Mouse (Mus musculus): Measurements from ENCODE around the gene Prdm13.

Gene Prdm13

GRCm38 (mm10) chr4:21685595-21686091 is at the start of gene Prdm13:
Gene Prdm13 (minus strand): TSS chr4:21685963.
- no peak for DNase-seq (ENCODE audit: low spot score)

DNA sequence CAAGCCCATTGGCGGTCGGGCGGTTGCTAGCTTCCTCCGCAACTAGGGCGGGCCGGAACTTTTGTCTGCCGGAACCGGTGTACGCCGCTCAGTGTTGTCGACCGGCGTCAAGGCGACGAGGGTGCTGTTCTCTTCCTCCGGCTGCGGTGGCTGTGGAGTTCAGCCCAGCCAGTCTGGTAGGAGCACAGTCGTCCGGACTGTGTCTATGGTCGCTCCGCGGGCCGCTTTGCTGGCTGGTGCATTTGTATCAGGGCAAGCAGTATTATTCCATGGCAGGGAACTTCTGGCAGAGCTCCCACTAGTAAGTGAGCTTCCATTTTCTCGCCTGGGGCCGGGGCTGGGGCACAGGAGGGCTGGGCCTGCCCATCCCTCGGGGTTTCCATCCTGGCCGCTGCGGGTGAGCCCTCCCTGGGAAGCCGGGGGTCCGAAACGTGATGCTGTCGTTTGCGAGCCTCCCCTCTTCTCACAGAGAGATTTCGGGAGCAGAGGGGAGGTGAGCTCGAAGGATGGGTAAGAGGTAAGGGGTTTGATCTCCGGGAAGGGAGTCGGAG is 41.9 kb upstream of the Prdm13 start, which contains the start of gene Ccnc:
TSS of gene Ccnc (plus strand) at position 87 of the 551 bp plus-strand sequence.
- peak; percentile 93 for DNase-seq (ENCODE audit: low spot score)

GRCm38 (mm10) chr4:21726912-21727614 is 41.3 kb upstream of the Prdm13 start:
- DNase-seq (ENCODE audit: low spot score): peak; percentile 66

DNA sequence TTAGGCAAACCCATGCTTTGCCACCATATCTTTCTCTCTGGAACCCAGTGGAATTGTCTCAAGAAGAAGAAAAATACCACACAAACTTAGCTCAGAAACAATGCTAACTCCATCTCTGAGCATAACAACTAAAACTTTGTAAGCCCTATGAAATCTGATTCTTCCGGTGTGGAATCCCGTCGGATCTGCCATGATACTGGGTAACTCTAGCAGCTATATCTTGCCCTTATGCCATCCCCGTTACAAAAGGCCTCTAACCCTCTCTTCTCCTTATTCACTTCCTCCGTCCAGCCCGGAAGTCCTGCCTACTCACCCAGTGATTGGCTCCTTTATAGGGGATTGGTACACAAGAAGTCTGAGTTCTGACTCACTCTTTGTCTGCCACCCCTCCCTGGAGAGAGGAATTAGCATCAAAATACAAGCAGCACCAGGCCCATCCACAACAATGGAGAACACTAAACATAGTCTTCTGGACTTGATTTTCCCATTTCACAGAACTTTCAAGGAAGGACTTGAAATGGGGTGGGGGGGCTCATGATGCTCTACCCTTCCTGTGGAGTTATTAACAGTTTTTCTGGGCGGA is 37.1 kb upstream of the Prdm13 start:
- DNase-seq (ENCODE audit: low spot score): no peak

DNA sequence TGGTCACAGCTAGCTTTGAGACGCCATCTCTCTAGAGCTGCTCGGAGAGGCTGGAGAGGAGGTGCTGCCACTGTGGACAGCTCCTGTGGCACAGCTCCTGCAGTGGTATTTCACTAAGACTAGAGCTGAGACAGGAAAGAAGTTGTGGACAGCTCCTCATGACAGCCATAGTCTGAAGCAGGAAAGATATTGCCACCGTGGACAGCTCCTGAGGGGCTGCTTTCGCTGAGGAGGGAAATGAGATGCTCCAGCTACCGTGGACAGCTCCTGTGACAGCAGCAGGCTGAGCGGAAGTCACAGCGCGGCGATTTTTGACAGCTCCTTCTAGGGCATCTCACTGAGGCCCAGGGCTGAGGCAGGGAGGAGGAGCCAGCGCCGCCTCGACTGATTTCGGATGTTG is 26.4 kb upstream of the Prdm13 start:
- peak; percentile 54 for DNase-seq (ENCODE audit: low spot score)

DNA sequence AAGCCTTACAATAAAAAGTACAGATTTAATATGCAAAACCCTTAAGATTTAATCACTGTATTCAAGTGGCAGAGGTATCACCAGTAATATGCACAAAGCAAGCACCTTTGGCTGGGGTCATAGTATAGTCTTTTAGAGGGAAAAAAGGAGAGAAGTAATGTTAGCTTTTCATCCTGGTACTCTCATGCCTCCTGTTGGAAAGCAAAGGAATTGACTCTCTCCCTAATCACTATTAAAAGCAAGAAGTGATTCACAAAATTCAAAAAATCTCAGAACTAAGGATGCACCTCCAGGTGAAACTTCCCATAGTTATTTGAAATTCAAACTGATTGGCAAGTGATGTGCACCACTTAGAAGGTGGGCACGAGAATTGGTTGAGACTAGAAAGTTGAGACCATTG is 19.3 kb upstream of the Prdm13 start:
- DNase-seq (ENCODE audit: low spot score): no peak

- DNase-seq (ENCODE audit: low spot score): peak; percentile 18
Measured at GRCm38 (mm10) chr4:21695638-21696254, 10.0 kb upstream of the Prdm13 start.

DNA sequence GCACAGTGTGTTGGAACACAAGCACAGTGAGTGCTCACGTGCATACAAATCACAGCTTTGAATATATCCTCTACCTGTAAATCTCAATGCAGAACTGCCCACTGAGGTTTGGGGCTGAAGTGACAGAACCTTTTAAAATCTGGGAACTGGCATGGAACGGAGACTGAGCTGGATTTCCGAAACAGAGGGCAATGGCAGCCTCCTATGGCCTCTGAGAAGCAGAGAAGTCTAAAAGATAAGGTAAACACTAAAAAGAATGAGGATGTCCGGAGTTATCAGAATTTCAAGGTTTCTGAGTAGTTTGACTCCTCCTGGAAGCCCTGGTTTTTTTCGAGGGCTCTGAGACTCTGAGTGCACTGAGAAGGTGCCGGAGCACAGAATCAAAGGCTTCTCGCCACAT is 4.5 kb upstream of the Prdm13 start:
- DNase-seq (ENCODE audit: low spot score): no peak

GRCm38 (mm10) chr4:21689492-21689941 is 3.8 kb upstream of the Prdm13 start:
- no peak for DNase-seq (ENCODE audit: low spot score)

- no peak for DNase-seq (ENCODE audit: low spot score)
Measured at GRCm38 (mm10) chr4:21688703-21689200, 3.0 kb upstream of the Prdm13 start.

DNA sequence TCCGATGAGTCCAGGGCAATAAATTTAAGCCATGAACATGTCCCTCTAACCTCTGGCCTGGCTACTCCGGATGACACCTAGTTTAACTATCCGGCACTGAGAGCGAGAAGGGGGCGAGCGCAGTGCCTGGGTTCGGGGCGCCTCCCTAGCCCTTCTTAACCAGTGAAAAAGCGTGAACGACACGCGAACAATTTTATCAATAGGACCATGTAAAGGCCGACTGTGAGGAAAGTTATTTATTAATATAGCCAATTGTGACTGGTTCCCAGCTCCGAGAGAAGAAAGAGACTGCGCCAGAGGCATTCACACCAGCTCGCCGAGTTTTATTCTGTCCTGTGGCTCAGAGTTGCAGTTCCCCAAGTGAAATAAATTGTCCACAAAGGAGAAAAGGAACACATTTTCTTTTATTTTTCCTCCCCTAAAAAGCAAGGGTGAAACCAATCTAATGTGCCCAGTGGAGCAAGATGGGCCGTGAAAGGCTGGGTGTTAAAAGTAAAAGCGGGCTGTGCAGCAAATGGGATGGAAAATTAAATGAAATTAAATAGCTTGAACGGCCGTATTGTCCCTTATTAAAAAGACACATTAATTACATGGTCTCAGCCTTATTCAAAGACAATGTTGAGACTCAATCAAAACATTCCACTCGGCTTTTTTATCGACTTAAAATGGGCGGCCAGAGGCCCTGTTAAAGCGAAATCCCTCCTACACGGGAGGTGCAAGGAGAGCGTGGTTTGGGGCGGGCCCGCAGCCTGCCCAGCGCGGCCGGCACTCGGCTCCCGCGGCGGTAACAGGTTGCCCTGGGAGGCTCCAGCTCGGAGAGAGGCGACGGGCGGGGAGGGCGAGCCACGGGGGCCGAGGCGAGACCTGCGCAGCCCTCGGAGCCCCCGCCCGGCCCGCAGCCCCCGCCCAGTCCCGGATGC is 2.3 kb upstream of the Prdm13 start:
- no peak for DNase-seq (ENCODE audit: low spot score)

- no peak for DNase-seq (ENCODE audit: low spot score)
Measured at GRCm38 (mm10) chr4:21686934-21687333, 1.2 kb upstream of the Prdm13 start.

GRCm38 (mm10) chr4:21686416-21686815 is 653 bp upstream of the Prdm13 start:
- no peak for DNase-seq (ENCODE audit: low spot score)

DNA sequence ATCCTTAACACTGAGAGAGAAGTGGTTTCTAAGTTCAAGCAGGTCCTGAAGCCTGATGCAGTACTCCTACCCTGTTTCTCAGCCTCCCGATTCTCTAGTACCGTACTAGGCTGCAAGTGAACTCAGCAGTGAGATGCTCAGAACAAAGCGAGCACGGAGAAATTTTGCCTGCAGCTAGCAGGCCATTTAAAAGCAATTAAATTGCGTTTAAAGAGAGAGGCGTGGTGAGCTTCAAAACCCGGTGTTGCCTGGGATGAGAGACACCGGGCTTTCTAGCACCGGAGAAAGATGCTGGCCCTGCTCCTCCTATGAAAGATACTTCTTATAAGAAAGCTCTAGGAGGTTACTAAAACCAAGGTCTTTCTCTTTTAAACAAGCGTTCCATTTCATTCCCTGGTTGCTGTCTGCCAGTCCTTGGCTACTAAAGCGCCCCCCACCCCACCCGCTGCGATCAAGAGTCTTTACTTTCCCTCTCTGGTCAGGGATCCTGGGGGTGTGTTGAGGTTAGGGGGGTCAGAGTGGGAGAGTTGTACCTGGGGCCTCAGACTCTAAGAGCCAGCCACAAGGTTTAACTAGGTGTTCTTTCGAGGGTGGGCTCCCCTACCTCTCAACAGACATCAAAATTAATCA is 1.3 kb downstream of the Prdm13 start:
- DNase-seq (ENCODE audit: low spot score): no peak

DNA sequence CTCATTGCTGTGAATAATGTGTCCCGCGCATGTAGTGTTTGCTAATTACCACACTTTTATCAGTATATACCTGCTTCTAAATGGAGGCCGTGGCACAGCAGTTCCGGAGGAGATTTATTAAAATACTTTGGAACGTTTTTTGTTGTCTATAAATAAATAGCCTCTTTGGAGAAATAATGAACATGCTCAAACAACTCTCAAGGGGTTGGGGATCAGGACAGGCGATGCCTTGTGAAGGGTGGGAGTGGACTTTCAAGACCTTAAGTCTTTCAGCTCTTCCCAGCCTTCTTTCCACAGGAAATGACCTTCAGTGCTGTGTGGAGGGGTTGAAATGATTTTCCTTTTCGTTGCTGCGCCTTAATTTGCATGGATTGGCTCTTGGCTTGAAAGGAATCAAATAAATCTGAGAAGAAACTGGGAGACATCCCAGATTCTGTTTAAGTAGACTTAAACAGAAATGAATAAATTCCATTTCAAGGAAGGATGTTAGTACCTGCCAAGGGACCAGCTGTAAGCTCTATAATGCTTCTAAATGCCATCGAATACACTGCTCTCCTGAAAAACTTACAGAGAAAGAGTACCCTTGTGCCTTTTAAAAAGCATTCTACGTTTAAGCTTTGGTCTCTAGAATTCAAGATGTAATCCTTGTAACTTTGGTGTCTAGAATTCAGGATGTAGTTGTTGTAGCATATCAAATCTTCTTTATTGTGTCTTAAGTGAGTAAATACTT is 3.2 kb downstream of the Prdm13 start:
- no peak for DNase-seq (ENCODE audit: low spot score)

- no peak for DNase-seq (ENCODE audit: low spot score)
Measured at GRCm38 (mm10) chr4:21680971-21681370, 4.8 kb downstream of the Prdm13 start.

- no peak for DNase-seq (ENCODE audit: low spot score)
Measured at GRCm38 (mm10) chr4:21679624-21680480, 5.9 kb downstream of the Prdm13 start.

DNA sequence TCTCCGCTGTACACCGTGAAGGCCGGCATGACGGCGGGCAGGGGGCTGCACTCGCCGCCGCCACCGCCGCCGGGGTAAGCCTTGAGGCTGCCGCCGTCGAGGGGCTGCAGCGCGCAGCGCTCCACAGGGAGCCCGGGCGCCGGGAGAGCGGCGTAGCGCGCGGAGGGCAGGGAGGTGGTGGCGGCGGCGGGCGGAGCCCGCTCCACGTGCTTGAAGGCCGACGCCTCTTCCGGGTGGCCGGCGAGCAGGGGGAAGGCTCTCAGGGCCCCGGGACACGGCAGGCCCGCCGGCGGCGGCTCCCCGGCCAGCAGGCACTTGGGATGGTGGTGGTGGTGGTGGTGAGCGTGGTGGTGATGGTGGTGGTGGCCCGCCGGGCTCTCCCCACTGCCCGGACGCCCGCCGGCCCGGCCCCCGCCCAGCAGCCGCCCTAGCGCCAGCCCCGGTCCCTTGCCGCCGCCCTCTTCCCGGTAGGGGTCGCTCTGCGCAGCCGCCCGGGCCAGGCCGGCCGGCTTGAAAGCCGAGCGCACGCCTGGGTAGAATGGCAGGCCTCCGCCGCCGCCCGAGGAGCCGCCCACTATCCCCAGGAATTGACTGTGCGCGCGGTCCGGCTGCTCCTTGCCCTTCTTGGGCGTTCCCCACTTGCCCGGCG is 6.7 kb downstream of the Prdm13 start:
- DNase-seq (ENCODE audit: low spot score): no peak
